Mouse (Mus musculus): ENCODE measurements around the gene Il17c. TPM values are rescaled to one million over a fixed set of nuclear protein-coding genes. Genes with fewer than 3 reads are reported as not detected.

Gene Il17c
- polyA plus RNA-seq, 1 experiment from 2014 or later, result not detected

DNA sequence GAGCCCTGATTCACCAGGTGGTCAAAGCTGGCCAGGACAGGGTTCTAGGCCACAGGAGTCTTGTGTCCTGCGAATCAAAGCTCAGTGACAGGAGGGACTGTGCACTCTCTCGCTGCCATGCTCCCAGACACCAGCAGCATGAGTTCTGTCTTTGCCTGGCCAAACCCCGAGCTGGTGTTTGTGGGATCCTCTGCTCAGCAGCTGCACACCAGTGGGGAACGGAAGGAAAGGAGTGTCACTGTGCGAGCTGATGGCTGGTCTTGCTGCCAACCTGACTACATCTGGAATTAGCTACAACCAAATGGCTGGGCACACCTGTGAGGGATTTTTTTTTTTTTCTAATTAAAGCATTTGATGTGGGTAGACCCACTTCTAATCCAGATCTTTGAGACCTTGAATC lies 48.9 kb downstream of the Il17c start:
- no peak for ATAC-seq
- WGBS, result 86% methylated on average over 5 of the region's 5 CpGs
- Histone ChIP-seq H3K36me3 (ENCODE audit: control insufficient read depth, insufficient read depth, low read length) (peaks cover 20% of the 10 kb centered on the region), H3K9ac (ENCODE audit: low read depth, low read length) (no peak overlapping the region), H3K4me3 (ENCODE audit: low read length) (no peak overlapping the region), H3K27me3 (replicated peaks; ENCODE audit: control insufficient read depth, insufficient read depth, low read length) (no peaks in the 10 kb centered on the region), H3K27ac (ENCODE audit: low read depth, low read length) (no peak overlapping the region), H3K4me2 (ENCODE audit: low read length) (no peak overlapping the region), H3K9me3 (ENCODE audit: control insufficient read depth, low read length) (no peaks in the 10 kb centered on the region), H3K4me1 (ENCODE audit: control insufficient read depth, insufficient read depth, low read depth, low read length) (peaks cover 13% of the 10 kb centered on the region)

Small RNA genes within 50 kb of the gene (microRNA-seq; reads per million reads assigned to microRNA genes)
- gene Gm24366, result not detected

Other genes starting within 250 kb of the Il17c start
- 0.75 and 1.2 TPM in 2 replicates for gene Zfpm1, start 139.9 kb upstream of the Il17c start, polyA plus RNA-seq (2015; fragmentation: Nextera tagmentation; extraction: Ambion mirVana)
- gene Trhr2, start 61.3 kb upstream of the Il17c start, polyA plus RNA-seq (2015; fragmentation: Nextera tagmentation; extraction: Ambion mirVana), result 0.39 and 0.60 TPM in 2 replicates
- 28.8 and 31.8 TPM in 2 replicates for gene Zc3h18, start 45.4 kb upstream of the Il17c start, polyA plus RNA-seq (2015; fragmentation: Nextera tagmentation; extraction: Ambion mirVana)
- 38.3 and 41.6 TPM in 2 replicates for gene Cyba, start 10.9 kb downstream of the Il17c start, polyA plus RNA-seq (2015; fragmentation: Nextera tagmentation; extraction: Ambion mirVana)
- gene Mvd, start 21.4 kb downstream of the Il17c start, polyA plus RNA-seq (2015; fragmentation: Nextera tagmentation; extraction: Ambion mirVana), result 70.1 and 87.7 TPM in 2 replicates
- 0.12 TPM in 1 of 2 replicates, not detected in the other for gene Snai3, start 38.7 kb downstream of the Il17c start, polyA plus RNA-seq (2015; fragmentation: Nextera tagmentation; extraction: Ambion mirVana)
- 30.9 and 32.5 TPM in 2 replicates for gene Rnf166, start 54.0 kb downstream of the Il17c start, polyA plus RNA-seq (2015; fragmentation: Nextera tagmentation; extraction: Ambion mirVana)
- 78.5 and 85.1 TPM in 2 replicates for gene Ctu2, start 54.1 kb downstream of the Il17c start, polyA plus RNA-seq (2015; fragmentation: Nextera tagmentation; extraction: Ambion mirVana)
- 1.7 and 3.5 TPM in 2 replicates for gene Piezo1, start 129.3 kb downstream of the Il17c start, polyA plus RNA-seq (2015; fragmentation: Nextera tagmentation; extraction: Ambion mirVana)
- gene Cdt1, start 146.0 kb downstream of the Il17c start, polyA plus RNA-seq (2015; fragmentation: Nextera tagmentation; extraction: Ambion mirVana), result 8.0 and 11.4 TPM in 2 replicates
- 202 and 203 TPM in 2 replicates for gene Aprt, start 154.9 kb downstream of the Il17c start, polyA plus RNA-seq (2015; fragmentation: Nextera tagmentation; extraction: Ambion mirVana)
- gene Galns, start 189.4 kb downstream of the Il17c start, polyA plus RNA-seq (2015; fragmentation: Nextera tagmentation; extraction: Ambion mirVana), result 8.7 TPM in 2 replicates
- 109 and 110 TPM in 2 replicates for gene Trappc2l, start 189.6 kb downstream of the Il17c start, polyA plus RNA-seq (2015; fragmentation: Nextera tagmentation; extraction: Ambion mirVana)
- not detected in 2 replicates for gene Pabpn1l, start 200.7 kb downstream of the Il17c start, polyA plus RNA-seq (2015; fragmentation: Nextera tagmentation; extraction: Ambion mirVana)